Comparison of ENCODE assay signal across 23 mouse cellular contexts in genomic region chr14:30843701-30844100, GRCm38 (mm10). TPM values are rescaled to one million over a fixed set of nuclear protein-coding genes. Genes with fewer than 3 reads are reported as not detected.
"Had no signal": no experiment of that assay in that cellular context is flagged by ENCODE, and none has a peak within 500 bp of the region (broad histone marks: within the 10 kb centered on the region; RNA-seq: fewer than 3 reads in every experiment).

No protein-coding gene starts in this region.

- H3K4me1 ChIP-seq: lung, embryonic 15.5 days; megakaryocyte, embryonic 14.5 days; midbrain, embryonic 13.5 days; midbrain, embryonic 15.5 days; neural tube, embryonic 12.5 days had no signal

- H3K4me3 ChIP-seq: lung, embryonic 15.5 days; megakaryocyte, embryonic 14.5 days; midbrain, embryonic 13.5 days; midbrain, embryonic 15.5 days; neural tube, embryonic 12.5 days had no signal

- H3K27ac ChIP-seq: lung, embryonic 15.5 days; macrophage; midbrain, embryonic 13.5 days; midbrain, embryonic 15.5 days; neural tube, embryonic 12.5 days had no signal

- DNase-seq: lung, adult 2 months; lung, postnatal 14 days; lung, postnatal 36 days; retina, postnatal 1 day; right cerebral cortex, adult 18-20 months; right cerebral cortex, postnatal 25 days; right cerebral cortex, postnatal 4 days; spleen, adult 18-20 months; thymus, adult 18-20 months; thymus, postnatal 14 days; thymus, postnatal 36 days had no signal

RNA-seq across cellular contexts. Expression of gene Mustn1, which starts 35.3 kb away (rescaled TPM):
- total RNA-seq: monocyte, adult 5-6 weeks had no signal
- polyA plus RNA-seq: macrophage had no signal

RNA-seq across cellular contexts. Expression of gene Itih4, which starts 42.6 kb away (rescaled TPM):
- total RNA-seq: megakaryocyte progenitor cell, adult 5-6 weeks; midbrain, postnatal 0 days; monocyte, adult 5-6 weeks; neutrophil, adult 5-6 weeks had no signal
- polyA plus RNA-seq: macrophage; midbrain, embryonic 11.5 days; midbrain, embryonic 13.5 days; midbrain, embryonic 15.5 days; midbrain, postnatal 0 days; neural tube, embryonic 12.5 days; small intestine, adult 2 months had no signal
